Mouse (Mus musculus) neural tube, embryonic 11.5 days (tissue): ENCODE measurements at regions not wholly inside any gene's neighbourhood (a gene's known extent, or its start where the extent isn't known, plus 50 kb on each side); places are given as distances from the start of the nearest gene placed in this dataset.
A peak's percentile ranks its signal among the peaks of the same experiment; 100 is the strongest.

Source experiments
- ATAC-seq: fragments of 200-750 bp; cut with Nextera tagmentation; 2 replicates; pipeline ENCODE4 v1.8.0; 2017; ENCODE audit warnings: moderate number of reproducible peaks, mild to moderate bottlenecking, moderate TSS enrichment, moderate library complexity; ENCODE audit not compliant: insufficient read depth, low FRiP score, low TSS enrichment
- DNase-seq: peaks from one replicate; pipeline ENCODE4 v3.0.0-alpha.2; 2015; ENCODE audit warnings: low spot score
- H3K27ac ChIP-seq: fragments of 300-500 bp; sonication (generic); 2 replicates; pipeline ENCODE4 v1.5.1; 2014; ENCODE audit warnings: low read depth, mild to moderate bottlenecking, low read length
- H3K27me3 ChIP-seq: fragments of 300-500 bp; sonication (generic); 2 replicates; pipeline ENCODE4 v1.6.1; 2014; ENCODE audit warnings: mild to moderate bottlenecking, low read length, mixed read lengths; ENCODE audit not compliant: control insufficient read depth, insufficient read depth
- H3K36me3 ChIP-seq: fragments of 300-500 bp; sonication (generic); 2 replicates; pipeline ENCODE4 v1.6.1; 2014; ENCODE audit warnings: mild to moderate bottlenecking, low read length, moderate library complexity, mixed read lengths; ENCODE audit not compliant: control insufficient read depth, insufficient read depth
- H3K4me1 ChIP-seq: fragments of 300-500 bp; sonication (generic); 2 replicates; pipeline ENCODE4 v1.6.1; 2014; ENCODE audit warnings: low read length, mixed read lengths; ENCODE audit not compliant: control insufficient read depth, insufficient read depth
- H3K4me2 ChIP-seq: fragments of 300-500 bp; sonication (generic); 2 replicates; pipeline ENCODE4 v1.6.1; 2014; ENCODE audit warnings: low read depth, mild to moderate bottlenecking, moderate library complexity
- H3K4me3 ChIP-seq: fragments of 300-500 bp; sonication (generic); 2 replicates; pipeline ENCODE4 v1.5.1; 2014; ENCODE audit warnings: low read depth, low read length
- H3K9ac ChIP-seq: fragments of 300-500 bp; sonication (generic); 2 replicates; pipeline ENCODE4 v1.6.1; 2014; ENCODE audit warnings: mild to moderate bottlenecking, low read length
- H3K9me3 ChIP-seq: fragments of 300-500 bp; sonication (generic); 2 replicates; pipeline ENCODE4 v1.6.1; 2016; ENCODE audit warnings: low read length; ENCODE audit not compliant: control insufficient read depth
- WGBS: fragments of 180-500 bp; shearing (Covaris S2); extraction: QIAGEN DNeasy Blood & Tissue Kit; methylation state at CpG from one replicate; pipeline ENCODE4 v1.1.7; 2014; 5-methylcytosine and 5-hydroxymethylcytosine counted together

DNA sequence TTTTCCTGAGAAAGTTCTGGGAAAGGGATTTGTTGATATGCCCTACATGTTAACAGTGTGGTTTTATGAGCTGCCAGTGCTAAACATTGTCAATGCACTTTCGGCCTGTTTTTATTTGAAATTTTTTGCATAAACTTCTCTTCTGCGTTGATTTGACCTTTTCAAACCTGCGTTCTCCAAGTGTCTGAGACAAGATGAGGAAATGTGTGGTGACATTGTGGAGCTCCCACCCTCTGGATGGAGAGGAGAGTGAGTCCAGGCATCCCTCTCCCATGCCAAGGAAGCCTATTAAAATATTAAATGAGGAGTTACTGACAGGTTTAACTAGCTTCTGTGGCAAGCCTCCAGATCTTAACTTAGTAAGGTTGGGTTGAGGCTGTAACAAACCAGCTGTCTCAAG, 199.6 kb upstream of the Ldb2 start:
- H3K4me3 ChIP-seq = no peak overlapping the region
- H3K27ac ChIP-seq = no peak overlapping the region
- ATAC-seq = no peak
- H3K36me3 ChIP-seq = no peaks in the 10 kb centered on the region
- H3K4me1 ChIP-seq = no peaks in the 10 kb centered on the region; the same call in 1 of the 2 replicates
- no peaks in the 10 kb centered on the region for H3K27me3 ChIP-seq
- no peak overlapping the region for H3K4me2 ChIP-seq
- H3K9me3 ChIP-seq = no peaks in the 10 kb centered on the region
- DNase-seq = no peak
- no peak overlapping the region for H3K9ac ChIP-seq
- 88% methylated on average over 3 of the region's 3 CpGs for WGBS

DNA sequence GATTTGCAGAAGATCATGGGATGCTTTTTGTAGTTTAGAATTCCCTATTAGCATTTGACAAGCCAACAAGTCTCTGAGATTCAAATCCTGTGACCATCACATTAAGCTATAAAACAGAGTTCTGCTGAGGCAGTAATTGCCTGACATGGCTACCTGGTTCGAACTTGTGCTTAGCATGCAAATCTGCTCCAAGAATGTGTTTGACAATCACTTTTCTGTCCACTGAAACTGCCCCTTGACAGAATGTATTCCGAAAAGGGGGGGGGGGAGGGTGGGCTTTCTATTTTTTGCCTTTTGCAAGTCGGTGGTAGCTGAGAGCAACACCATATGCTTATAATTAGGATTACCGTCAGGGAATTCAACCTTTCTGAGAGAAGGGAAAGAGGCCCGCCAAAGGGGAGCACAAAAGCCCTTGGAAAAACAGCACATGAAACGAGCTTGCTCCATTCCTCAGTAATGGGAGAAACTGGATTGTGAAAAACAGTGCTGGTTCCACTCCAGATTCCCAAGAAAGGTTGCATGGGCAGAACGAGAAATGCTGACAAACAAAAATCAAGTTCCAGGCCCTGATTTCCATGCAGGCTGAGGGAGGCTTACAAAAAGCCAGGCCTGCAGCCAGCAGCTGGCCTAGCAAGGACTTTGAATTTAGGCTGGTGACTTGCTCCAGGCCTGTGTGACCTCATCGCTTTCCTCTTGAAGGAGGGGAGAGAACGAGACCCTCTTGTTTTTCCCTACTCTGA, 176.1 kb upstream of the Ldb2 start:
- Histone ChIP-seq H3K27ac (peak overlapping the region; percentile 62; the same call in 1 of the 2 replicates), H3K9ac (0 out of 2 replicates have a peak overlapping the region, but pooled peaks have one; percentile 29), H3K4me2 (no peak overlapping the region), H3K27me3 (no peaks in the 10 kb centered on the region), H3K4me1 (no peaks in the 10 kb centered on the region), H3K9me3 (no peaks in the 10 kb centered on the region), H3K4me3 (no peak overlapping the region), H3K36me3 (no peaks in the 10 kb centered on the region)
- DNase-seq (peak; percentile 53), ATAC-seq (peak; percentile 41; the same call in 1 of the 2 replicates)
- 36% methylated on average over 9 of the region's 9 CpGs for WGBS

DNA sequence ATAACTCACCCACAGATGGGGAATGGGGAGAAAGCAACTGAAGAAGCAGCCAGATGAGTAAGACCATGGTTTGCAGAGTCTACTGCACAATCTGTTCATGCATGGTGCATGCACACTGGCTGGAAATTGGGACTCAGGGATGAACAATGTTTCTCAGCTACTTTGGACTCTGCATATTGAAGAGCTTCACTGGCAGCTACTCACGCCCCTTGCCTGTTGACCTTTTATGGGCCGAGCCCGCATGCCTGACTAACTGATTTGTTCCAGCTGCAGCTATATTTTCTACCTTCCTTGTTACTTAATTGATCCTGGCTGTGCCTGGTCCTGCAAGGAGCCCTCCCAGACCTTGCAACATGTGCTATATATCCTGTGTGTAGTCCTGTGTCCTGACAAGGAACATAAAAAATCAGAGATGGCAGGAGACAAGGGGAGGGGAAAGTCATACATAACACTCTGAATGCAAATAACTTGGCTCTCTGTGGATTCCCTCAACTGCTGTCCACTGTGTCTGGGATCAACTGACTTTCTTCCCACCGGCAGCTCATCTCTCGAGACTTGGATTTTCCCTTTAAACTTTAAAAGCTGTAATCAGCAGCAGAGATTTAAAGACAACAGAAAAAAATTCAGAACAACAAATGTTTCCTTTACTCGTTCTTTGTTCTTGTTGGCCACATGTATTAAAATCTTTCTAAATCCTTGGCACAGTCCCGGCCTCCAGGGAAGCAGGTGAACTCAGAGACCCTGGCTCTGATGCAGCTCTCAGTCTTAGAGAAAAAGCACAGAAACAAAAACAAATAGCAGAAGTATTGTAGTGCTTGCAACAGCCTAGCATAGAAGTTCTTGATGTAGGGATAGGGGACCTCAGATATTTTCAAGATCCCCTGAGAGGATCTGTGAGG, 143.8 kb upstream of the Ldb2 start:
- 19% methylated on average over 7 of the region's 7 CpGs for WGBS
- peaks cover 9% of the 10 kb centered on the region for H3K4me1 ChIP-seq
- no peaks in the 10 kb centered on the region for H3K36me3 ChIP-seq
- H3K27ac ChIP-seq = no peak overlapping the region
- peak; percentile 96 for ATAC-seq
- H3K9ac ChIP-seq = no peak overlapping the region
- H3K27me3 ChIP-seq = no peaks in the 10 kb centered on the region
- H3K4me3 ChIP-seq = no peak overlapping the region
- no peaks in the 10 kb centered on the region; the same call in 1 of the 2 replicates for H3K9me3 ChIP-seq
- H3K4me2 ChIP-seq = no peak overlapping the region
- DNase-seq = peak; percentile 70

DNA sequence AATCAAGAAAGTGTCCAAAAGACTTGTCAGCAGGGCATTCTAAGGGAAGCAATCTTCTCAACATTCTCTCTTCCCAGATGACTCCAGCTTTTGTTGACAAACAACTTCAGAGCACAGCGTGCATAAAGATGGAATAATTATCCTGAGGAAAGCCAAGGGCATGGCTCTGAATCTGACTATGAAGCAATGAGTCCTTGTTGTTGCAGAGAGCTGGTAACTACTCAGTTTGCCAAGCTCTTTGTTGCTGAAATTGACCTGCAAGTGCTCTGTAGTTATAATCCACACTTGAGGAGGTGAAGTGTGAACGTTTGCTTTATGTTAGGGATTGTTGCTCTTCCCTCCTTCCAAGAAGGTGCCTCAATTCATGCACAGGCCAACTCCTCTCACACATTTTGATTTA, 143.1 kb upstream of the Ldb2 start:
- no peak overlapping the region for H3K27ac ChIP-seq
- no peaks in the 10 kb centered on the region for H3K36me3 ChIP-seq
- DNase-seq (no peak), ATAC-seq (peak; percentile 13; the same call in 1 of the 2 replicates)
- no peak overlapping the region for H3K4me3 ChIP-seq
- H3K9me3 ChIP-seq = no peaks in the 10 kb centered on the region; the same call in 1 of the 2 replicates
- H3K4me1 ChIP-seq = peaks cover 9% of the 10 kb centered on the region
- no peak overlapping the region for H3K9ac ChIP-seq
- no peak overlapping the region for H3K4me2 ChIP-seq
- 53% methylated on average over 2 of the region's 2 CpGs for WGBS
- no peaks in the 10 kb centered on the region for H3K27me3 ChIP-seq

DNA sequence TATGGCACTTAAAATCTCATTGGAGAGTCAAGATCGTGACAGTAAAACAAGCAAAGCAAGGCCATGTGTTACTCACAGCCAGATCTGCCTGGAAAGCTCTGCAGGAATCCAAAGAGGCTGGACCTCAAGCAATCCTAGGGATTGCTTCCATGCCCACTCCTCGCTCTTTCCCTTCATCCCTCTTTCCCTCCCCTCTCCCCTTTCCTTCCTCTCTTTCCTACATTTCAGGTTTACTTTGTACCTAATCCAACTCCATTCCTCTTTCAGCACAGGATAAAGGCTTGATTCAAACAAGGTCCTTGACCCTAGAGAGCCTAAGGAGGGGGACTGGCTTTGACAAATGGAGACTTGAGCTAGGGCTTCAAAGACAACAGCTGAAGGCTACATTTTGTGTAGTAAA, 126.0 kb upstream of the Ldb2 start:
- H3K9me3 ChIP-seq = no peaks in the 10 kb centered on the region
- DNase-seq (no peak), ATAC-seq (no peak)
- H3K4me3 ChIP-seq = no peak overlapping the region
- no peak overlapping the region for H3K4me2 ChIP-seq
- WGBS = 18% methylated on average over 2 of the region's 2 CpGs
- no peaks in the 10 kb centered on the region for H3K36me3 ChIP-seq
- no peak overlapping the region for H3K27ac ChIP-seq
- no peaks in the 10 kb centered on the region for H3K27me3 ChIP-seq
- H3K9ac ChIP-seq = no peak overlapping the region
- no peaks in the 10 kb centered on the region for H3K4me1 ChIP-seq

DNA sequence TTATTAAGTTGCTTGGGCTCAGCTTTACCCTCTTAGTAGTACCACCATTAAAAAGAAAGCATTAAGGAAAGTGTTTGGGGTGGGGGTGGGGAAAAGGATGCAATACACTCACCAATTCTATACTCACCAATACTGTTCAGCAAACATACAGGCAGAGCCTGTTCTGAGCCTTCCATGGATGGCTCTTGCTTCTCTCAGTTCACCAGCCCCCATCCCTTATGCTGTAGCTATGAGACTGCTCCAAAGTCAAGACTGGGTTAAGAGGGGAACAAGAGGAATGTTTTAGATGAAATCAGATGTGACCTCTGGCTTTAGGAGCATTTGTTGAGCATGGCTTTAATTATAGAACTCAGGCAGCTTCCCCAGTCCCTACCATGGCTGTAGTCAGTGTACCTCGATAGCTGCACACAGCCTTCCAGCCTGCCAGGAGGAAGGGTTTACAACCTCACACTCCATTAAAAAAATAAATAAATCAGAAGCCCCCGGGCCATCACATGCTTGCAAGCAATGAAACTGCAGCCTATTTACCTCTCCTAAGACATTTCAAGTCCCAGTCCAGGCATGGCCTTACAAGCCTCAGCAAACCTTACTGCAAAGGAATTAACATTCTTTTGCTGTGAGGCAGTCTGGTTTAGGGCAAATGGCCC, 122.8 kb upstream of the Ldb2 start:
- Histone ChIP-seq H3K4me1 (no peaks in the 10 kb centered on the region), H3K9ac (no peak overlapping the region), H3K9me3 (no peaks in the 10 kb centered on the region), H3K4me3 (no peak overlapping the region), H3K27me3 (no peaks in the 10 kb centered on the region), H3K4me2 (no peak overlapping the region), H3K27ac (no peak overlapping the region), H3K36me3 (no peaks in the 10 kb centered on the region)
- DNase-seq (peak; percentile 12), ATAC-seq (no peak)
- 26% methylated on average over 2 of the region's 2 CpGs for WGBS

DNA sequence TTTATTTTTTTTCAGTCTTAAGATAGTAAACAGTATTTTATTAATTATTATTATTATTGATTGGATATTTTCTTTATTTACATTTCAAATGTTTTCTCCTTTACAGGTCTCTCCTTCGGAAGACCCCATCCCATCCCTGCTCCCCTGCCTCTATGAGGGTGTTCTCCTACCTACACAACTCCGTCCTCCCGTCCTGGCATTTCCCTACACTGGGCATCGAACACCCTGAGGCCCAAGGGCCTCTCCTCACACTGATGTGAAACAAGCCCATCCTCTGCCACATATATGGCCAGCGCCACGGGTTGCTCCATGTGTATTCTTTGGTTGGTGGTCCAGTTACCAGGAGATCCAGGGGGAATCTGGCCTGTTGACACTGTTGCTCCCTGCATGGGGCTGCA, 118.3 kb upstream of the Ldb2 start:
- H3K4me2 ChIP-seq = no peak overlapping the region
- H3K9me3 ChIP-seq = no peaks in the 10 kb centered on the region
- H3K4me3 ChIP-seq = no peak overlapping the region
- no peak overlapping the region for H3K9ac ChIP-seq
- no peaks in the 10 kb centered on the region for H3K36me3 ChIP-seq
- H3K4me1 ChIP-seq = no peaks in the 10 kb centered on the region
- WGBS = 95% methylated on average over 6 of the region's 6 CpGs
- no peak overlapping the region for H3K27ac ChIP-seq
- no peak for ATAC-seq
- DNase-seq = no peak
- no peaks in the 10 kb centered on the region for H3K27me3 ChIP-seq

DNA sequence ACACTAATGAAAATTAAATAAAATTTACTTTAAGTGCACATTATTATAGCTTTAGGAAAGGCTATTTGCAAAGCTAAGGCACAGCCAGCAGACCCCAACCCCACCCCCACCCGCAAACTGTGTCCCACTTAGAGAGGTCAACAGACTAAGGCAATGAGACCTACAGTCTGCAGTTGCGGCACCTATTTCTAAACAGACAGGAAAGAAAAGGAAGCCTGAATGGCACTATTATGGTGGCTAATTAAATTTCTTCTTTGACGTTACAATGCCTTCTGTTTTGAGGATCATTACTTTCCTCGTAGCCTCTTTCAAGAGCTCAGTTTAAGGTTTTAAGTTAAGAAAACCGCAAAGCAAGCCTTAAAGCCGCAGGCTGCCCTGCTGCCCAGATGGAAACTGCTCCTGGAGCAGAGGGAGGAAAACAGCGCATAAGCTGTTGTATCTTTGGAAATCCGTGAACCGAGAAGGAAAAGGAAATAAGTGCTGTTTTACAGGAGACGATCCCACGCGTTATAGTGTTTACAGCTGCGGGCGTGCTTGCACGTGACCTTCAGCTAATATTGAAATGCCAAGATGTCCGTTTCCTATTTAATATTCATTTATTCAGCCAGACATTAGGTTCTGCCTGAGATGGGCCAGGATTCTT, 117.8 kb upstream of the Ldb2 start:
- H3K4me2 ChIP-seq = no peak overlapping the region
- no peak for ATAC-seq

More for the DNA sequence above, 117.8 kb upstream of the Ldb2 start:
- no peak for DNase-seq
- Histone ChIP-seq H3K36me3 (no peaks in the 10 kb centered on the region), H3K27me3 (no peaks in the 10 kb centered on the region), H3K27ac (no peak overlapping the region), H3K9me3 (no peaks in the 10 kb centered on the region), H3K4me1 (no peaks in the 10 kb centered on the region), H3K9ac (no peak overlapping the region), H3K4me3 (no peak overlapping the region)
- WGBS = 54% methylated on average over 16 of the region's 16 CpGs
